Mouse (Mus musculus): ENCODE data around the gene Zfp62. TPM values are rescaled to one million over a fixed set of nuclear protein-coding genes. Genes with fewer than 3 reads are reported as not detected.
"Not testable (repeated sequence)": the region's sequence is repeated elsewhere in the genome, so short reads cannot be mapped to it uniquely, and the experiment has no call there.

The Zfp62 gene
- polyA plus RNA-seq, 1 experiment from 2014 or later = 62.5 TPM

- Histone ChIP-seq H3K27me3 (ENCODE audit: control insufficient read depth, insufficient read depth, low read length) (no peaks in the 10 kb centered on the region), H3K9me3 (ENCODE audit: control insufficient read depth, low read length) (no peaks in the 10 kb centered on the region), H3K4me3 (ENCODE audit: low read depth, low read length) (no peak overlapping the region), H3K36me3 (ENCODE audit: control insufficient read depth, insufficient read depth, low read length) (no peaks in the 10 kb centered on the region), H3K4me2 (ENCODE audit: low read depth) (no peak overlapping the region), H3K4me1 (ENCODE audit: control insufficient read depth, insufficient read depth, low read length) (no peaks in the 10 kb centered on the region), H3K27ac (ENCODE audit: low read depth, low read length) (no peak overlapping the region), H3K9ac (ENCODE audit: low read length) (no peak overlapping the region)
- DNase-seq (ENCODE audit: low spot score) (no peak), ATAC-seq (ENCODE audit: insufficient read depth, low FRiP score, low TSS enrichment) (no peak)
- 86% methylated on average over 6 of the region's 6 CpGs for WGBS
These were observed 16.6 kb upstream of the Zfp62 start for GRCm38 (mm10) chr11:49186452-49186851.

GRCm38 (mm10) chr11:49186955-49187488 lies 16.1 kb upstream of the Zfp62 start, which contains the start of gene Btnl9:
Gene Btnl9 (minus strand): TSS chr11:49187159.
- DNase-seq (ENCODE audit: low spot score) (no peak), ATAC-seq (ENCODE audit: insufficient read depth, low FRiP score, low TSS enrichment) (no peak)
- 86% methylated on average over 8 of the region's 8 CpGs for WGBS
- no peaks in the 10 kb centered on the region for H3K36me3 ChIP-seq (ENCODE audit: control insufficient read depth, insufficient read depth, low read length)
- no peaks in the 10 kb centered on the region for H3K9me3 ChIP-seq (ENCODE audit: control insufficient read depth, low read length)
- H3K9ac ChIP-seq (ENCODE audit: low read length) = no peak within 1 kb of the TSS
- no peak within 1 kb of the TSS for H3K4me3 ChIP-seq (ENCODE audit: low read depth, low read length)
- no peak within 1 kb of the TSS for H3K4me2 ChIP-seq (ENCODE audit: low read depth)
- no peaks in the 10 kb centered on the region for H3K27me3 ChIP-seq (ENCODE audit: control insufficient read depth, insufficient read depth, low read length)
- no peaks in the 10 kb centered on the region for H3K4me1 ChIP-seq (ENCODE audit: control insufficient read depth, insufficient read depth, low read length)
- no peak within 1 kb of the TSS for H3K27ac ChIP-seq (ENCODE audit: low read depth, low read length)

GRCm38 (mm10) chr11:49187701-49188100 lies 15.4 kb upstream of the Zfp62 start:
- DNase-seq (ENCODE audit: low spot score) (no peak), ATAC-seq (ENCODE audit: insufficient read depth, low FRiP score, low TSS enrichment) (no peak)
- Histone ChIP-seq H3K27ac (ENCODE audit: low read depth, low read length) (no peak overlapping the region), H3K27me3 (ENCODE audit: control insufficient read depth, insufficient read depth, low read length) (no peaks in the 10 kb centered on the region), H3K4me3 (ENCODE audit: low read depth, low read length) (no peak overlapping the region), H3K36me3 (ENCODE audit: control insufficient read depth, insufficient read depth, low read length) (no peaks in the 10 kb centered on the region), H3K4me2 (ENCODE audit: low read depth) (no peak overlapping the region), H3K9me3 (ENCODE audit: control insufficient read depth, low read length) (no peaks in the 10 kb centered on the region), H3K9ac (ENCODE audit: low read length) (no peak overlapping the region), H3K4me1 (ENCODE audit: control insufficient read depth, insufficient read depth, low read length) (no peaks in the 10 kb centered on the region)
- 84% methylated on average over 10 of the region's 10 CpGs for WGBS

- Histone ChIP-seq H3K4me2 (ENCODE audit: low read depth) (no peak overlapping the region), H3K27ac (ENCODE audit: low read depth, low read length) (no peak overlapping the region), H3K4me1 (ENCODE audit: control insufficient read depth, insufficient read depth, low read length) (no peaks in the 10 kb centered on the region), H3K4me3 (ENCODE audit: low read depth, low read length) (no peak overlapping the region), H3K27me3 (ENCODE audit: control insufficient read depth, insufficient read depth, low read length) (no peaks in the 10 kb centered on the region), H3K9ac (ENCODE audit: low read length) (no peak overlapping the region), H3K9me3 (ENCODE audit: control insufficient read depth, low read length) (no peaks in the 10 kb centered on the region), H3K36me3 (ENCODE audit: control insufficient read depth, insufficient read depth, low read length) (no peaks in the 10 kb centered on the region)
- no peak for DNase-seq (ENCODE audit: low spot score)
- no peak for ATAC-seq (ENCODE audit: insufficient read depth, low FRiP score, low TSS enrichment)
- 8% methylated on average over 7 of the region's 7 CpGs for WGBS
These were observed 13.4 kb upstream of the Zfp62 start for GRCm38 (mm10) chr11:49189737-49190136.

GRCm38 (mm10) chr11:49191083-49191482 lies 12.0 kb upstream of the Zfp62 start:
- 73% methylated on average over 2 of the region's 2 CpGs for WGBS
- ATAC-seq (ENCODE audit: insufficient read depth, low FRiP score, low TSS enrichment) = no peak
- no peaks in the 10 kb centered on the region for H3K4me1 ChIP-seq (ENCODE audit: control insufficient read depth, insufficient read depth, low read length)

GRCm38 (mm10) chr11:49194771-49195170 lies 8.3 kb upstream of the Zfp62 start:
- H3K36me3 ChIP-seq (ENCODE audit: control insufficient read depth, insufficient read depth, low read length); H3K27ac ChIP-seq (ENCODE audit: low read depth, low read length); H3K27me3 ChIP-seq (ENCODE audit: control insufficient read depth, insufficient read depth, low read length); H3K9ac ChIP-seq (ENCODE audit: low read length); H3K4me2 ChIP-seq (ENCODE audit: low read depth); H3K4me3 ChIP-seq (ENCODE audit: low read depth, low read length); ATAC-seq (ENCODE audit: insufficient read depth, low FRiP score, low TSS enrichment); H3K4me1 ChIP-seq (ENCODE audit: control insufficient read depth, insufficient read depth, low read length); DNase-seq (ENCODE audit: low spot score); H3K9me3 ChIP-seq (ENCODE audit: control insufficient read depth, low read length): not testable (repeated sequence)
- 100% methylated on average over 4 of the region's 9 CpGs for WGBS

More at GRCm38 (mm10) chr11:49191083-49191482, 12.0 kb upstream of the Zfp62 start:
- Histone ChIP-seq H3K9me3 (ENCODE audit: control insufficient read depth, low read length) (no peaks in the 10 kb centered on the region), H3K27me3 (ENCODE audit: control insufficient read depth, insufficient read depth, low read length) (no peaks in the 10 kb centered on the region), H3K4me2 (ENCODE audit: low read depth) (no peak overlapping the region), H3K36me3 (ENCODE audit: control insufficient read depth, insufficient read depth, low read length) (no peaks in the 10 kb centered on the region), H3K9ac (ENCODE audit: low read length) (no peak overlapping the region), H3K27ac (ENCODE audit: low read depth, low read length) (no peak overlapping the region), H3K4me3 (ENCODE audit: low read depth, low read length) (no peak overlapping the region)
- DNase-seq (ENCODE audit: low spot score) = no peak

- Histone ChIP-seq H3K9ac (ENCODE audit: low read length) (no peak overlapping the region), H3K36me3 (ENCODE audit: control insufficient read depth, insufficient read depth, low read length) (no peaks in the 10 kb centered on the region), H3K4me1 (ENCODE audit: control insufficient read depth, insufficient read depth, low read length) (no peaks in the 10 kb centered on the region), H3K27ac (ENCODE audit: low read depth, low read length) (no peak overlapping the region), H3K4me2 (ENCODE audit: low read depth) (no peak overlapping the region), H3K27me3 (ENCODE audit: control insufficient read depth, insufficient read depth, low read length) (no peaks in the 10 kb centered on the region), H3K4me3 (ENCODE audit: low read depth, low read length) (no peak overlapping the region), H3K9me3 (ENCODE audit: control insufficient read depth, low read length) (no peaks in the 10 kb centered on the region)
- DNase-seq (ENCODE audit: low spot score) (no peak), ATAC-seq (ENCODE audit: insufficient read depth, low FRiP score, low TSS enrichment) (no peak)
- WGBS = 90% methylated on average over 7 of the region's 7 CpGs
These were observed 7.2 kb upstream of the Zfp62 start for GRCm38 (mm10) chr11:49195819-49196322.

GRCm38 (mm10) chr11:49200666-49201065 lies 2.4 kb upstream of the Zfp62 start:
- H3K4me3 ChIP-seq (ENCODE audit: low read depth, low read length) = no peak overlapping the region
- no peak overlapping the region for H3K9ac ChIP-seq (ENCODE audit: low read length)
- no peak overlapping the region for H3K4me2 ChIP-seq (ENCODE audit: low read depth)
- no peaks in the 10 kb centered on the region for H3K9me3 ChIP-seq (ENCODE audit: control insufficient read depth, low read length)
- no peak overlapping the region for H3K27ac ChIP-seq (ENCODE audit: low read depth, low read length)
- DNase-seq (ENCODE audit: low spot score) = no peak
- no peak for ATAC-seq (ENCODE audit: insufficient read depth, low FRiP score, low TSS enrichment)
- no peaks in the 10 kb centered on the region for H3K36me3 ChIP-seq (ENCODE audit: control insufficient read depth, insufficient read depth, low read length)
- no peaks in the 10 kb centered on the region for H3K27me3 ChIP-seq (ENCODE audit: control insufficient read depth, insufficient read depth, low read length)
- peaks cover 4% of the 10 kb centered on the region; the same call in 1 of the 2 replicates for H3K4me1 ChIP-seq (ENCODE audit: control insufficient read depth, insufficient read depth, low read length)

GRCm38 (mm10) chr11:49201142-49201541 lies 1.9 kb upstream of the Zfp62 start:
- Histone ChIP-seq H3K36me3 (ENCODE audit: control insufficient read depth, insufficient read depth, low read length) (no peaks in the 10 kb centered on the region), H3K27ac (ENCODE audit: low read depth, low read length) (no peak overlapping the region), H3K4me1 (ENCODE audit: control insufficient read depth, insufficient read depth, low read length) (peaks cover 4% of the 10 kb centered on the region; the same call in 1 of the 2 replicates), H3K4me3 (ENCODE audit: low read depth, low read length) (no peak overlapping the region), H3K27me3 (ENCODE audit: control insufficient read depth, insufficient read depth, low read length) (no peaks in the 10 kb centered on the region), H3K9ac (ENCODE audit: low read length) (no peak overlapping the region), H3K4me2 (ENCODE audit: low read depth) (no peak overlapping the region), H3K9me3 (ENCODE audit: control insufficient read depth, low read length) (no peaks in the 10 kb centered on the region)
- DNase-seq (ENCODE audit: low spot score) (no peak), ATAC-seq (ENCODE audit: insufficient read depth, low FRiP score, low TSS enrichment) (no peak)

All from neural tube, embryonic 11.5 days (tissue).